Mouse (Mus musculus) hindbrain, postnatal 0 days (tissue): ENCODE results near the gene Porcn. TPM values are rescaled to one million over a fixed set of nuclear protein-coding genes. Genes with fewer than 3 reads are reported as not detected.

Experiments
- ATAC-seq: fragments of 200-750 bp; cut with Nextera tagmentation; 2 replicates; pipeline ENCODE4 v1.8.0; 2017; ENCODE audit warnings: mild to moderate bottlenecking, moderate TSS enrichment, moderate library complexity
- DNase-seq: peaks from one replicate; pipeline ENCODE4 v3.0.0-alpha.2; 2015; ENCODE audit warnings: low spot score
- H3K27ac ChIP-seq: fragments of 300-500 bp; sonication (generic); 2 replicates; pipeline ENCODE4 v1.5.1; 2014; ENCODE audit warnings: mild to moderate bottlenecking
- H3K27me3 ChIP-seq: fragments of 300-500 bp; sonication (generic); 2 replicates; pipeline ENCODE4 v1.6.1; 2014; ENCODE audit warnings: low read length, mixed read lengths; ENCODE audit not compliant: insufficient read depth
- H3K36me3 ChIP-seq: fragments of 300-500 bp; sonication (generic); 2 replicates; pipeline ENCODE4 v1.6.1; 2014; ENCODE audit warnings: low read length, mixed read lengths; ENCODE audit not compliant: insufficient read depth
- H3K4me1 ChIP-seq: fragments of 300-500 bp; sonication (generic); 2 replicates; pipeline ENCODE4 v1.6.1; 2014; ENCODE audit warnings: antibody characterized with exemption, low read length, mixed read lengths; ENCODE audit not compliant: insufficient read depth
- H3K4me2 ChIP-seq: fragments of 300-500 bp; sonication (generic); 2 replicates; pipeline ENCODE4 v1.6.1; 2014; ENCODE audit warnings: low read depth, mild to moderate bottlenecking, low read length, moderate library complexity, mixed read lengths
- H3K4me3 ChIP-seq: fragments of 300-500 bp; sonication (generic); 2 replicates; pipeline ENCODE4 v1.5.1; 2014; ENCODE audit warnings: low read length
- H3K9ac ChIP-seq: fragments of 300-500 bp; sonication (generic); replicated peaks from 2 replicates; pipeline ENCODE4 v1.6.1; 2014; ENCODE audit warnings: mild to moderate bottlenecking, low read length, moderate library complexity, mixed read lengths
- H3K9me3 ChIP-seq: fragments of 300-500 bp; sonication (generic); 2 replicates; pipeline ENCODE4 v1.6.1; 2016; ENCODE audit warnings: low read length, mixed read lengths
- CTCF ChIP-seq: IDR thresholded peaks from 2 replicates; pipeline ENCODE4 v1.5.1; 2016; ENCODE audit warnings: antibody characterized with exemption, control low read depth, low read depth
- WGBS: fragments of 180-500 bp; shearing (Covaris S2); extraction: QIAGEN DNeasy Blood & Tissue Kit; methylation state at CpG from one replicate; pipeline ENCODE4 v1.1.7; 2014; 5-methylcytosine and 5-hydroxymethylcytosine counted together
- polyA plus RNA-seq: library from polyadenylated mRNA; unstranded; fragments of >200 nt; fragmentation: Nextera tagmentation; extraction: Ambion mirVana; gene quantifications from 2 replicates; pipeline ENCODE4 v1.2.1, GENCODE M21; 2015
- total RNA-seq: library from RNA; depleted of rRNA; stranded (reverse); fragments of >200 nt; gene quantifications from 2 replicates; pipeline ENCODE4 v1.2.3, GENCODE M21; 2014; rRNA removed

Porcn gene
- total and polyA plus RNA-seq, 2 experiments from 2014 or later = 49.2 to 68.4 TPM

DNA sequence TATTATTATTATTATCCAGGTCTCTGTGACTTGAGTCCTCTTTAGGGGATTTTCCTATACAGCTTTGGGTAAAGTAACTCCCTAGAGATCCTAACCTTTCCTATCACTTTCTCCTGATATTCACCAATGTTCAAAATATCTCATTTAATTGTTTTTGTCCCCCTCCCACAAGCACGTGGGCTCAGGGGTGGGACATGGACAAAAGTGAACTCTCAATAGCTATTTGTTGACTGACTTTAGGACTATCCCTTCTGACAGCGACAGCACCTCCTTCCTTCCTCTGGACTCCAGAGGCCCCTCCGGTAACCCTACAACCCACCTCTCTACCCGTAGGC lies 31.2 kb downstream of the Porcn start:
- Histone ChIP-seq H3K27ac (no peak overlapping the region), H3K4me2 (peak overlapping the region; percentile 60), H3K4me1 (no peaks in the 10 kb centered on the region), H3K4me3 (peak overlapping the region; percentile 56), H3K9me3 (no peaks in the 10 kb centered on the region), H3K27me3 (no peaks in the 10 kb centered on the region), H3K9ac (peak overlapping the region; percentile 61), H3K36me3 (no peaks in the 10 kb centered on the region)
- 31% methylated on average over 4 of the region's 4 CpGs for WGBS
- DNase-seq (no peak), ATAC-seq (no peak)
- no peak for TF ChIP-seq CTCF

DNA sequence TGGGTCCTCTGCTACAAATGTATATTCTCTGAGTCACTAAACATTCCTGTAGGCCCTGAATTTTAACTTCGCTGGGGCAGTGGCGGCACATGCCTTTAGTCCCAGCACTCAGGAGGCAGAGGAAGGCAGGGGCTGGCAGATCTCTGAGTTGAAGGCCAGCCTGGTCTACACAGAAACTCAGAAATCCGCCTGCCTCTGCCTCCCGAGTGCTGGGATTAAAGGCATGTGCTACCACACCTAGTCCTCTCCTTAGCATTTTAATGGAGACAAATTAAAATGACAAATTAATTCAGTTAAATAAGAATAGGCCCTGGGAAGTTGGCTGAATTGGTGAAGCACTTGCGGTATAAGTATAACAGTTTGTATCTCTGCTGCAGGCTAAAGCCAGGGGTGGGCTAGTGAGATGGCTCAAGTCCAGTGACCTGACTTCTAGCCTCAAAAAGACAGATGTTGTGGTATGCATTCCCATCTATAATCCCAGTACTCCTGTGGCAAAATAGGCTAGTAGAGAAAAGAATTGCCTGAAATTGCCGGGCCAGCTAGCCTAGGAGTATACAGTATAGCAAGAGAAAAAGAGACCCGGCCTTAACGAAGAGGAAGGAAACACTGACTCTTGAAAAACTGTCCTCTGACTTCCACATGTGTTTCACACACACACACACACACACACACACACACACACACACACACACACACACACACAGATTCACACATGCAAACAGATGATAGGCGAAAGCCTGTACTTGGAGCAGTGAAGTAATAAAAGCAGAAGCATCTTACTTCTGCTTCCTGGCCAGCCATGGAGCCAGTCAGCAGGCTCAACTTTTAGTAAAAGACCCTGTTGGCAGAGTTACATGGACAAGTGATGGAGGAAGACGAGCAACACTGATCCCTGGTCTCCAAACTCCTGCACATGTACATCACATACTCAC lies 38.3 kb downstream of the Porcn start:
- Histone ChIP-seq H3K36me3 (no peaks in the 10 kb centered on the region), H3K4me3 (no peak overlapping the region), H3K9me3 (no peaks in the 10 kb centered on the region), H3K27ac (no peak overlapping the region), H3K9ac (no peak overlapping the region), H3K4me1 (no peaks in the 10 kb centered on the region), H3K4me2 (no peak overlapping the region), H3K27me3 (no peaks in the 10 kb centered on the region)
- WGBS = 88% methylated on average over 10 of the region's 10 CpGs
- DNase-seq (no peak), ATAC-seq (no peak)
- no peak for TF ChIP-seq CTCF

GRCm38 (mm10) chrX:8164471-8164870 lies 41.9 kb downstream of the Porcn start:
- 79% methylated on average over 4 of the region's 4 CpGs for WGBS
- TF ChIP-seq CTCF = no peak
- Histone ChIP-seq H3K36me3 (no peaks in the 10 kb centered on the region), H3K9me3 (no peaks in the 10 kb centered on the region), H3K27ac (no peak overlapping the region), H3K27me3 (no peaks in the 10 kb centered on the region), H3K9ac (no peak overlapping the region), H3K4me2 (no peak overlapping the region), H3K4me3 (no peak overlapping the region), H3K4me1 (no peaks in the 10 kb centered on the region)
- no peak for DNase-seq
- no peak for ATAC-seq

- no peak for DNase-seq
- Histone ChIP-seq H3K9me3 (no peaks in the 10 kb centered on the region), H3K27ac (no peak overlapping the region), H3K9ac (no peak overlapping the region), H3K36me3 (no peaks in the 10 kb centered on the region), H3K4me1 (no peaks in the 10 kb centered on the region), H3K27me3 (no peaks in the 10 kb centered on the region), H3K4me3 (no peak overlapping the region), H3K4me2 (no peak overlapping the region)
- ATAC-seq = no peak
- TF ChIP-seq CTCF = no peak
- WGBS = 93% methylated on average over 5 of the region's 5 CpGs
Measured at GRCm38 (mm10) chrX:8163076-8163475, 43.2 kb downstream of the Porcn start.

GRCm38 (mm10) chrX:8145153-8145991 lies 61.0 kb downstream of the Porcn start, which contains the start of gene Rbm3:
Gene Rbm3 (minus strand): TSS chrX:8145880.
- WGBS = 33% methylated on average over 63 of the region's 65 CpGs
- H3K36me3 ChIP-seq = no peaks in the 10 kb centered on the region; the same call in 1 of the 2 replicates
- DNase-seq (peak; percentile 93), ATAC-seq (peak; percentile 95)
- H3K4me1 ChIP-seq = no peaks in the 10 kb centered on the region
- H3K4me2 ChIP-seq = peak within 1 kb of the TSS; percentile 59
- TF ChIP-seq CTCF = no peak
- no peaks in the 10 kb centered on the region for H3K9me3 ChIP-seq
- H3K27me3 ChIP-seq = no peaks in the 10 kb centered on the region
- H3K27ac ChIP-seq = peak within 1 kb of the TSS; percentile 97
- H3K4me3 ChIP-seq = peak within 1 kb of the TSS; percentile 57
- H3K9ac ChIP-seq = peak within 1 kb of the TSS; percentile 72

Other genes with a start within 250 kb of the Porcn start
- gene Gata1, start 228.5 kb downstream of the Porcn start, total RNA-seq = not detected in 2 replicates
- gene Gata1, start 228.5 kb downstream of the Porcn start, polyA plus RNA-seq = not detected in 2 replicates
- 1.9 TPM in 1 of 2 replicates, not detected in the other for gene Glod5, start 188.0 kb downstream of the Porcn start, total RNA-seq
- 0.38 and 1.2 TPM in 2 replicates for gene Glod5, start 188.0 kb downstream of the Porcn start, polyA plus RNA-seq
- gene Suv39h1, start 131.8 kb downstream of the Porcn start, total RNA-seq = 32.3 and 43.9 TPM in 2 replicates
- 34.1 and 35.2 TPM in 2 replicates for gene Suv39h1, start 131.8 kb downstream of the Porcn start, polyA plus RNA-seq
- gene Was, start 116.0 kb downstream of the Porcn start, total RNA-seq = 0.11 and 0.99 TPM in 2 replicates
- 0.11 and 0.16 TPM in 2 replicates for gene Was, start 116.0 kb downstream of the Porcn start, polyA plus RNA-seq
- 377 and 393 TPM in 2 replicates for gene Wdr13, start 73.6 kb downstream of the Porcn start, total RNA-seq
- gene Wdr13, start 73.6 kb downstream of the Porcn start, polyA plus RNA-seq = 53.9 and 55.1 TPM in 2 replicates
- 318 and 321 TPM in 2 replicates for gene Rbm3, start 60.6 kb downstream of the Porcn start, total RNA-seq
- gene Rbm3, start 60.6 kb downstream of the Porcn start, polyA plus RNA-seq = 496 and 521 TPM in 2 replicates
- 19.9 and 24.6 TPM in 2 replicates for gene Tbc1d25, start 30.3 kb downstream of the Porcn start, total RNA-seq
- gene Tbc1d25, start 30.3 kb downstream of the Porcn start, polyA plus RNA-seq = 15.8 and 17.4 TPM in 2 replicates
- gene Ebp, start 13.0 kb downstream of the Porcn start, total RNA-seq = 25.2 and 41.3 TPM in 2 replicates
- 29.8 and 30.2 TPM in 2 replicates for gene Ebp, start 13.0 kb downstream of the Porcn start, polyA plus RNA-seq
- 44.4 and 45.6 TPM in 2 replicates for gene Ftsj1, start 45.9 kb upstream of the Porcn start, total RNA-seq
- 38.1 and 39.8 TPM in 2 replicates for gene Ftsj1, start 45.9 kb upstream of the Porcn start, polyA plus RNA-seq
- 23.8 and 26.8 TPM in 2 replicates for gene Slc38a5, start 64.6 kb upstream of the Porcn start, total RNA-seq
- gene Slc38a5, start 64.6 kb upstream of the Porcn start, polyA plus RNA-seq = 15.9 and 20.8 TPM in 2 replicates
- gene Ssxb10, start 120.9 kb upstream of the Porcn start, total RNA-seq = not detected in 2 replicates
- gene Ssxb10, start 120.9 kb upstream of the Porcn start, polyA plus RNA-seq = not detected in 2 replicates
- not detected in 2 replicates for gene Ssxb9, start 160.5 kb upstream of the Porcn start, total RNA-seq
- gene Ssxb9, start 160.5 kb upstream of the Porcn start, polyA plus RNA-seq = not detected in 2 replicates
- gene Ssxb1, start 206.8 kb upstream of the Porcn start, total RNA-seq = not detected in 2 replicates
- not detected in 2 replicates for gene Ssxb1, start 206.8 kb upstream of the Porcn start, polyA plus RNA-seq